Mouse (Mus musculus) neural tube, embryonic 14.5 days (tissue): ENCODE results near the gene Map9. TPM values are rescaled to one million over a fixed set of nuclear protein-coding genes. Genes with fewer than 3 reads are reported as not detected.
A peak's percentile ranks its signal among the peaks of the same experiment; 100 is the strongest.
"Not testable (repeated sequence)": the region's sequence is repeated elsewhere in the genome, so short reads cannot be mapped to it uniquely, and the experiment has no call there.

ENCODE experiments used
- ATAC-seq: fragments of 200-750 bp; cut with Nextera tagmentation; 2 replicates; pipeline ENCODE4 v1.8.0; 2017; ENCODE audit warnings: low read depth, mild to moderate bottlenecking, moderate TSS enrichment, moderate library complexity
- H3K27ac ChIP-seq: fragments of 300-500 bp; sonication (generic); 2 replicates; pipeline ENCODE4 v1.5.1; 2014; ENCODE audit warnings: low read depth, mild to moderate bottlenecking, control low read depth, low read length, moderate library complexity, mixed read lengths
- H3K27me3 ChIP-seq: fragments of 300-500 bp; sonication (generic); 2 replicates; pipeline ENCODE4 v1.6.1; 2014; ENCODE audit warnings: low read length; ENCODE audit not compliant: control insufficient read depth, insufficient read depth
- H3K36me3 ChIP-seq: fragments of 300-500 bp; sonication (generic); 2 replicates; pipeline ENCODE4 v1.6.1; 2014; ENCODE audit warnings: low read length, mixed read lengths; ENCODE audit not compliant: control insufficient read depth, insufficient read depth
- H3K4me1 ChIP-seq: fragments of 300-500 bp; sonication (generic); 2 replicates; pipeline ENCODE4 v1.6.1; 2014; ENCODE audit warnings: low read length; ENCODE audit not compliant: control insufficient read depth, insufficient read depth
- H3K4me2 ChIP-seq: fragments of 300-500 bp; sonication (generic); 2 replicates; pipeline ENCODE4 v1.6.1; 2014; ENCODE audit warnings: mild to moderate bottlenecking, low read depth, low read length, control low read depth
- H3K4me3 ChIP-seq: fragments of 300-500 bp; sonication (generic); 2 replicates; pipeline ENCODE4 v1.5.1; 2014; ENCODE audit warnings: low read depth, low read length, control low read depth, mixed read lengths
- H3K9ac ChIP-seq: fragments of 300-500 bp; sonication (generic); replicated peaks from 2 replicates; pipeline ENCODE4 v1.6.1; 2014; ENCODE audit warnings: low read depth, mild to moderate bottlenecking, control low read depth, low read length, mixed read lengths
- H3K9me3 ChIP-seq: fragments of 300-500 bp; sonication (generic); 2 replicates; pipeline ENCODE4 v1.6.1; 2016; ENCODE audit warnings: low read length; ENCODE audit not compliant: control insufficient read depth
- WGBS: fragments of 180-500 bp; shearing (Covaris S2); extraction: QIAGEN DNeasy Blood & Tissue Kit; methylation state at CpG from one replicate; pipeline ENCODE4 v1.1.7; 2014; 5-methylcytosine and 5-hydroxymethylcytosine counted together
- polyA plus RNA-seq: library from polyadenylated mRNA; unstranded; fragments of >200 nt; fragmentation: Nextera tagmentation; extraction: Ambion mirVana; gene quantifications from 2 replicates; pipeline ENCODE4 v1.2.1, GENCODE M21; 2014

The Map9 gene
- polyA plus RNA-seq, result 50.5 and 73.6 TPM in 2 replicates

- Histone ChIP-seq H3K9me3 (no peaks in the 10 kb centered on the region), H3K27me3 (no peaks in the 10 kb centered on the region), H3K36me3 (no peaks in the 10 kb centered on the region), H3K27ac (peak within 1 kb of the TSS; percentile 83), H3K4me3 (peak within 1 kb of the TSS; percentile 83), H3K4me2 (peak within 1 kb of the TSS; percentile 60), H3K9ac (peak within 1 kb of the TSS; percentile 72), H3K4me1 (no peaks in the 10 kb centered on the region; the same call in 1 of the 2 replicates)
- peak; percentile 100 for ATAC-seq
- under 1% methylated on average over 54 of the region's 54 CpGs for WGBS
Measured at GRCm38 (mm10) chr3:82357797-82358524, at the start of gene Map9. Gene Map9, plus strand, starts transcription at chr3:82358044.

GRCm38 (mm10) chr3:82315728-82316127 is 42.1 kb upstream of the Map9 start:
- no peak for ATAC-seq
- no peak overlapping the region for H3K9ac ChIP-seq
- 94% methylated on average over 4 of the region's 4 CpGs for WGBS

GRCm38 (mm10) chr3:82326736-82327135 is 31.1 kb upstream of the Map9 start:
- not testable (repeated sequence) for H3K9me3 ChIP-seq, H3K4me3 ChIP-seq, H3K27ac ChIP-seq, H3K27me3 ChIP-seq, H3K9ac ChIP-seq, H3K4me2 ChIP-seq, H3K36me3 ChIP-seq, ATAC-seq, H3K4me1 ChIP-seq
- 94% methylated on average over 1 of the region's 1 CpGs for WGBS

More at GRCm38 (mm10) chr3:82315728-82316127, 42.1 kb upstream of the Map9 start:
- Histone ChIP-seq H3K27ac (no peak overlapping the region), H3K27me3 (no peaks in the 10 kb centered on the region), H3K36me3 (no peaks in the 10 kb centered on the region), H3K4me1 (no peaks in the 10 kb centered on the region), H3K4me3 (no peak overlapping the region), H3K4me2 (no peak overlapping the region), H3K9me3 (no peaks in the 10 kb centered on the region)

GRCm38 (mm10) chr3:82332067-82332466 is 25.8 kb upstream of the Map9 start:
- no peak overlapping the region for H3K4me3 ChIP-seq
- H3K4me1 ChIP-seq, result no peaks in the 10 kb centered on the region
- no peak overlapping the region for H3K4me2 ChIP-seq
- no peaks in the 10 kb centered on the region for H3K9me3 ChIP-seq
- H3K27me3 ChIP-seq, result no peaks in the 10 kb centered on the region
- H3K9ac ChIP-seq, result no peak overlapping the region
- no peak overlapping the region for H3K27ac ChIP-seq
- WGBS, result 100% methylated on average over 1 of the region's 1 CpGs
- no peaks in the 10 kb centered on the region for H3K36me3 ChIP-seq
- no peak for ATAC-seq

- 76% methylated on average over 4 of the region's 4 CpGs for WGBS
- H3K27ac ChIP-seq, result no peak overlapping the region
- no peaks in the 10 kb centered on the region for H3K4me1 ChIP-seq
Measured at GRCm38 (mm10) chr3:82332536-82332935, 25.3 kb upstream of the Map9 start.

GRCm38 (mm10) chr3:82333128-82333969 is 24.5 kb upstream of the Map9 start:
- Histone ChIP-seq H3K36me3 (no peaks in the 10 kb centered on the region), H3K4me3 (peak overlapping the region; percentile 15; the same call in 1 of the 2 replicates), H3K4me1 (no peaks in the 10 kb centered on the region), H3K27me3 (no peaks in the 10 kb centered on the region), H3K27ac (no peak overlapping the region), H3K4me2 (peak overlapping the region; percentile 44), H3K9me3 (no peaks in the 10 kb centered on the region), H3K9ac (no peak overlapping the region; the same call in 1 of the 2 replicates)
- WGBS, result 9% methylated on average over 16 of the region's 16 CpGs
- ATAC-seq, result peak; percentile 89

More at GRCm38 (mm10) chr3:82332536-82332935, 25.3 kb upstream of the Map9 start:
- Histone ChIP-seq H3K36me3 (no peaks in the 10 kb centered on the region), H3K9me3 (no peaks in the 10 kb centered on the region), H3K4me3 (no peak overlapping the region), H3K4me2 (no peak overlapping the region), H3K9ac (no peak overlapping the region), H3K27me3 (no peaks in the 10 kb centered on the region)
- ATAC-seq, result no peak

- H3K27me3 ChIP-seq, result no peaks in the 10 kb centered on the region
- 66% methylated on average over 10 of the region's 10 CpGs for WGBS
- no peak overlapping the region for H3K27ac ChIP-seq
- no peaks in the 10 kb centered on the region for H3K36me3 ChIP-seq
- no peak overlapping the region for H3K4me3 ChIP-seq
- no peaks in the 10 kb centered on the region for H3K9me3 ChIP-seq
- ATAC-seq, result no peak
- no peak overlapping the region for H3K9ac ChIP-seq
- H3K4me2 ChIP-seq, result no peak overlapping the region
- H3K4me1 ChIP-seq, result no peaks in the 10 kb centered on the region
Measured at GRCm38 (mm10) chr3:82340111-82340510, 17.7 kb upstream of the Map9 start.

- no peaks in the 10 kb centered on the region for H3K36me3 ChIP-seq
- no peak overlapping the region for H3K4me3 ChIP-seq
- whole genome bisulfite sequencing, result 76% methylated on average over 2 of the region's 2 CpGs
- H3K27ac ChIP-seq, result no peak overlapping the region
- H3K27me3 ChIP-seq, result no peaks in the 10 kb centered on the region
- no peak overlapping the region for H3K4me2 ChIP-seq
- no peak for ATAC-seq
- no peaks in the 10 kb centered on the region for H3K9me3 ChIP-seq
- no peak overlapping the region for H3K9ac ChIP-seq
- no peaks in the 10 kb centered on the region for H3K4me1 ChIP-seq
Measured at GRCm38 (mm10) chr3:82348277-82348860, 9.5 kb upstream of the Map9 start.
